Mouse (Mus musculus) limb, embryonic 10.5 days (tissue): ENCODE data around the gene Phlda2. TPM values are rescaled to one million over a fixed set of nuclear protein-coding genes. Genes with fewer than 3 reads are reported as not detected.

ENCODE experiments used
- DNase-seq: peaks from one replicate; pipeline ENCODE4 v3.0.0-alpha.2; 2017; ENCODE audit warnings: low spot score
- H3K27ac ChIP-seq: fragments of 300-500 bp; sonication (generic); 2 replicates; pipeline ENCODE4 v1.5.1; 2016; ENCODE audit warnings: mild to moderate bottlenecking
- H3K27me3 ChIP-seq: fragments of 300-500 bp; sonication (generic); 2 replicates; pipeline ENCODE4 v1.6.1; 2016; ENCODE audit warnings: low read depth, mild to moderate bottlenecking; ENCODE audit not compliant: poor library complexity, severe bottlenecking
- H3K36me3 ChIP-seq: fragments of 300-500 bp; sonication (generic); 2 replicates; pipeline ENCODE4 v1.6.1; 2016; ENCODE audit warnings: mild to moderate bottlenecking, moderate library complexity
- H3K4me1 ChIP-seq: fragments of 300-500 bp; sonication (generic); 2 replicates; pipeline ENCODE4 v1.6.1; 2016
- H3K4me3 ChIP-seq: fragments of 300-500 bp; sonication (generic); 2 replicates; pipeline ENCODE4 v1.5.1; 2016; ENCODE audit warnings: mild to moderate bottlenecking, moderate library complexity
- H3K9me3 ChIP-seq: fragments of 300-500 bp; sonication (generic); replicated peaks from 2 replicates; pipeline ENCODE4 v1.6.1; 2016; ENCODE audit warnings: mild to moderate bottlenecking
- WGBS: fragments of 180-500 bp; shearing (Covaris S2); methylation state at CpG from one replicate; pipeline ENCODE4 v1.1.7; 2016; 5-methylcytosine and 5-hydroxymethylcytosine counted together
- polyA plus RNA-seq: library from polyadenylated mRNA; unstranded; fragments of >200 nt; fragmentation: Nextera tagmentation; extraction: Ambion mirVana; gene quantifications from 2 replicates; pipeline ENCODE4 v1.2.1, GENCODE M21; 2016

Gene Phlda2
- polyA plus RNA-seq, 1 experiment from 2014 or later: 2.6 TPM

- peak overlapping the region; percentile 50; the same call in 1 of the 2 replicates for H3K27ac ChIP-seq
- H3K4me1 ChIP-seq: peaks cover 60% of the 10 kb centered on the region
- no peaks in the 10 kb centered on the region; the same call in 1 of the 2 replicates for H3K9me3 ChIP-seq
- H3K27me3 ChIP-seq: peaks cover 39% of the 10 kb centered on the region
- 15% methylated on average over 6 of the region's 6 CpGs for WGBS
- H3K4me3 ChIP-seq: no peak overlapping the region
- no peaks in the 10 kb centered on the region for H3K36me3 ChIP-seq
- DNase-seq: no peak
Measured at GRCm38 (mm10) chr7:143467714-143468113, 35.2 kb downstream of the Phlda2 start.

DNA sequence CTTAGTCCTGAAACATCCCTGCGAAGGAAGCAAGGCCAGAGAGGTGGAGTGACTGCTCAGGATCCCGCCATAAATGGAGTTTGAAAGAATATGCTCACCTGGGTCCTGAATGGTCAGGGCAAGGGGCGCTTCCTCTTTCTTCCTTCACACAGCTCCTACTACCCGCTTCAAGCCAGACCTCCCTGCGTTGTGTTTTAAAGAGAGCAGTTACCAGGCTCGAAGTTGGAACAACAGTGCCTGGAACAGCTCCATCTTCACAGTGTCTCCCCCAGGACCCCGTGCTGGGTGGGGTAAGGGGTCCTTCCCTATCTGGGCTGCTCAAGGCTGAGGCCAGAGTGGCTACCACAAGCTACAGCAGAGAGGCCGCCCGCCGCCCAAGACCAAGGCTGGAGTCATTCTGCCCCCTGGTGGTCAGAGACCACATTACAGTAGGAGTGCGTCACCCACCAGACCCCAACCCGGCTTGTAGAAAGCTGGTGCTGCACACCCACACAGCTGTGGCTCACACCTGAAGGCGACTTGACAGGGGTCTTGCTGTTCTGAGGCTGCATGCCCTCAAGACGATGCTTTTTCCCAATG, 36.8 kb downstream of the Phlda2 start:
- no peaks in the 10 kb centered on the region for H3K36me3 ChIP-seq
- 34% methylated on average over 14 of the region's 14 CpGs for WGBS
- no peaks in the 10 kb centered on the region; the same call in 1 of the 2 replicates for H3K9me3 ChIP-seq
- no peak overlapping the region for H3K4me3 ChIP-seq
- DNase-seq: peak; percentile 91
- peaks cover 39% of the 10 kb centered on the region for H3K27me3 ChIP-seq
- H3K27ac ChIP-seq: peak overlapping the region; percentile 91
- H3K4me1 ChIP-seq: peaks cover 74% of the 10 kb centered on the region

DNA sequence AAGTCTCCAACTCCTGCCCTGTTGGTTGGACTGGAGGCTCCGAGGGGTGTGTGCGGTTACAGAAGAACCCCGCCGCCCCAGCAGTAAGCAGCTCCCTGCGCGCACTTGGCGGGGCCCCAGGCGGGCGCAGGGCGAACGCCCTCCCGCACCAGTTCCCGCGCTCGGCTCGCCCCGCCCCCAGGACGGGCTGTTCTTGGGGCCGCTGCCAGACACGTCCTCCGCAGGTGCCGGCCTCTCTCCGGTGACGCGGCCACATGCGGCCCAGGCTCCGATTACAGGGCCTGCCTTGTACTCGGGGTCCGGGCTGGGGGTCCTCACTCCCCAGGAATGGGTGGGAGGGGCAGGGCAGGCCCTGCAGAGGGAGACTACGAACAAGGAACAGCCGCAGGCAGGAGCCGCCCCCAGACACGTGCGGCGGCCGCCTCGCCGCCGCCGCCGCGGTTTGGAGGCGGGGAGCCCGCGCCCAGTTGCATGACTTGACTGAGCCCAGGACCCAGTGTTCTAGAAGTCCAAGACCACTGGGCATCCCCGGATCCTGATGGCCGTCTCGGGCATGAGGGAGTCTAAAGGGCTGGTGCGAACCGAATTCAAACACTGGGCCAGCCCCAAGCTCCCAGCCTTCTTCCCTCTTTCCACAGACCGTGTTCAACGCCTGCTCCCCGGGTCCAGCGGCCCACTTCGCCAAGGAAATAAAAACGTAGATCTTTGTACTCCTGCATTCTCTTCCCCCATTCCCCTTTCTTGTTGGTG, 38.0 kb downstream of the Phlda2 start:
- Histone ChIP-seq H3K27me3 (peaks cover 47% of the 10 kb centered on the region), H3K4me1 (peaks cover 81% of the 10 kb centered on the region), H3K27ac (peak overlapping the region; percentile 91), H3K9me3 (peaks cover 11% of the 10 kb centered on the region), H3K4me3 (peak overlapping the region; percentile 47), H3K36me3 (0 out of 2 replicates have a peak, but pooled peaks cover 2% of the 10 kb centered on the region)
- peak; percentile 82 for DNase-seq
- WGBS: 18% methylated on average over 56 of the region's 56 CpGs

DNA sequence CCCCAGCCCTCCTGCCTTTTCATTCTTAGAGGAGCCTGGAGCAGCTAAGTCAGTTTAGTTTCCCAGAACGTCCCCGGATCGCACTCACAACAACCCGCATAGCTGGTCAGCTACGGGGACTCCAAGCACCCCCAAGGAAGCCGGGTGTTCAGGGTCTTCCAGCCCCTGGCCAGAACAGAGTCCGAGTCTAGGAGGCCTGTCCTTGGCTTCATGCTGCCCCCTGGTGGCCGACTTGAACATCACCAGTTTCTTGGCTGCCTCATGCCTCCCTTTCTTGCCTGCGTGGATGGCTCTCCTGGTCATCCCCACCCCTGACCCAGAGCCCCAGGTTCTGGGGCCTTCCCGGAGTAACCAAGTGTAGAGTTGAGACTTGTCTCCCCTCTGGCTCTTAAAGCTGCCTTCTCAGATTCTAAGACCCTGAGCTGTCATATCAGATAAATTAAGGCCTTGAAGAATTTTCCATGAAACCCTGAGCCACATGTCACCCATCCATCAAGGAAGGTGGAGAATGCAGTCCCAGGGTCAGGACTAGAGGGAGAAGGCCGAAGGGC, 39.0 kb downstream of the Phlda2 start:
- Histone ChIP-seq H3K27me3 (peaks cover 48% of the 10 kb centered on the region), H3K9me3 (peaks cover 21% of the 10 kb centered on the region), H3K4me3 (0 out of 2 replicates have a peak overlapping the region, but pooled peaks have one; percentile 6), H3K36me3 (peaks cover 13% of the 10 kb centered on the region; the same call in 1 of the 2 replicates), H3K4me1 (peaks cover 86% of the 10 kb centered on the region), H3K27ac (peak overlapping the region; percentile 91)
- DNase-seq: peak; percentile 90
- WGBS: 37% methylated on average over 11 of the region's 11 CpGs

DNA sequence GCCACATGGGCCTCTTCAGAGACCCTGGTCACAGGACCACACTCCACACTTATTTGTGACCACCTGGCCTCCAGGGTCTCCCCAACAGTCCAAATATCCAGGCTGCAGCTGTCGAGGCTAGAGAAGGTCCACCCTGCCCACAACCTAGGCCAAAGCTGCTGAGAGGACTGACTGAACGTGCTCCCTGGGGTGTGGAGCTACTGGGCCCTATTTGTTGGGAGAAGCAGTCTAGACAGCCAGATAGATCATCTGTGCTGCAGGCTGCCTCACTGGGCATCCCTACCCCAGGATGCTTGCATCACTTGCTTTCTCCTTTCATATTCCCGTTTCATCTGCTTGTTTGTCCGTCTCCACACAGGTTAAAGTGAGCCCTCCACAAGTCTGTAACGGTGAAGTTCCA, 40.4 kb downstream of the Phlda2 start:
- H3K4me1 ChIP-seq: peaks cover 79% of the 10 kb centered on the region
- H3K27ac ChIP-seq: peak overlapping the region; percentile 91
- DNase-seq: no peak

DNA sequence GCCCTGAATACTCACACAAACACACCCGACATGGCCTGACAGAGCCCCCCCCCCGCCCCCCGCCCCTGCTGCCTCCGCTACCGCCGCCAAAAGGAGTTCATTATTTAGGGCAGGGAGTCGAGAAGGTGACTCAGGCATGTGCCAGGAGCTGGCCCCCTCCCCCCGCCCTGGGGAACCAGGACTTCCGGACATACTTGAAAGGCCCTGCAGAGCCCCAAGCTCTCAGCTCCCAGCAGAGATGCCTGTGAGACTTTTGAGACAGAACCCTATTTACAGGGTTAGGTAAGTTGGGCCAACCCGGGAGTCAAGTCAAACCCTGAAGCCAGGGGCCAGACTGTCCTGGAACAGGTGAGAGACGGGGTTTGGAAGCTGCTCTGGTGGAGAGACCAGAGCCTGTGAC, 41.0 kb downstream of the Phlda2 start:
- Histone ChIP-seq H3K9me3 (peaks cover 22% of the 10 kb centered on the region), H3K4me1 (peaks cover 73% of the 10 kb centered on the region), H3K4me3 (peak overlapping the region; percentile 65), H3K27ac (peak overlapping the region; percentile 91), H3K27me3 (peaks cover 60% of the 10 kb centered on the region), H3K36me3 (peaks cover 25% of the 10 kb centered on the region)
- DNase-seq: peak; percentile 73
- WGBS: 43% methylated on average over 11 of the region's 11 CpGs

More for the DNA sequence above, 40.4 kb downstream of the Phlda2 start:
- H3K27me3 ChIP-seq: peaks cover 57% of the 10 kb centered on the region
- WGBS: 78% methylated on average over 5 of the region's 5 CpGs
- no peak overlapping the region for H3K4me3 ChIP-seq
- H3K36me3 ChIP-seq: peaks cover 24% of the 10 kb centered on the region
- peaks cover 22% of the 10 kb centered on the region for H3K9me3 ChIP-seq

DNA sequence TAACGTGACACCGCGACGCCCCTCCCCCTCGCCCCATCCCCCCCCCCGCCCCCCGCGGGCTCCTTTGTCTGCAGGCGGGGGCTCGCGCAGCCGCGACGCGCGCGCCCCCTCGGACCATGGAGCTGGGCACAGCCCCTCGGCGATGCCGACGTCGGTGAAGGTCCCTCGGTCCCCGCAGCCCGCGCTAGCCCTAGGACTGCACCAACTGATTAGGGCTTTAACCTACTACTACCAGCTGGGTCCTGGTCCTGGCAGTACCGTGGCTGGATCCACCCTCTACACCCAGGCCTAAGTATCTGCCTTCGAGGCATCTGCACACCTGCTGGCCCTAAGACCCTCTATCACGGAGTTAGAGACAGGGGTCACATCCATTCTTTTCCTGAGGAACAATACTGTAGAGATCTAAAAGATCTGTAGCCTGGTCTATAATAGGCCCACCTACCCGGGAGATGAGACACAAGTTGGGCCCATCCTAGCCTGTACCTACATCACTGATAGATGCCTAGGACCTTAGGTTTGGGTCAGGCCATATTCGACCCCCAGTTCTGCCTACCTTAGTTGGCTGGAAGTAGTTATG, 41.6 kb downstream of the Phlda2 start:
- WGBS: 36% methylated on average over 32 of the region's 32 CpGs
- Histone ChIP-seq H3K36me3 (peaks cover 25% of the 10 kb centered on the region), H3K4me3 (peak overlapping the region; percentile 65), H3K27ac (peak overlapping the region; percentile 91), H3K27me3 (peaks cover 60% of the 10 kb centered on the region), H3K9me3 (peaks cover 22% of the 10 kb centered on the region), H3K4me1 (peaks cover 70% of the 10 kb centered on the region)
- no peak for DNase-seq

DNA sequence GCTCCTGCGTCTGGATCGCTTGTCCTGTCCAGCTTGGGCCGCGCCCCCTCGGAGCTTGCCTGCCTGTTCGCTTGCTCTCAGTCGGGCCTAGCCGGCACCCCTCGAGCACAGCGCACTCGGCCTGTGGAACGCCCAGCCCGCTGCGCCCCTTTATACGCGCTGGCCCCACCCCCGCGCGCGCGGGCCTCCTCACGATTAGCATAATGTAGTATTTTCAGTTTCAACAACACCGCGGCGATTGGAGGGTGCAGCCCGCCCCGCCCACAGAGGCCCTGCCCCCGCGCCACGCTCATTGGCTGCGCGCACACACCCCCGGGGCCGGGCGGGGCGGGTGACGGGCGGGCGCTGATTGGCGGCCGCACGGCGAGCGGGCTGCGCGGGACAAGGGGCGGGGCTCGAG, 42.1 kb downstream of the Phlda2 start, which contains the start of gene Cdkn1c:
TSS of gene Cdkn1c (minus strand) at position 177 of the 400 bp plus-strand sequence.
- Histone ChIP-seq H3K36me3 (peaks cover 25% of the 10 kb centered on the region), H3K9me3 (peaks cover 22% of the 10 kb centered on the region), H3K27ac (peak within 1 kb of the TSS; percentile 91), H3K27me3 (peaks cover 63% of the 10 kb centered on the region), H3K4me3 (peak within 1 kb of the TSS; percentile 65), H3K4me1 (peaks cover 65% of the 10 kb centered on the region)
- peak; percentile 92 for DNase-seq
- 30% methylated on average over 48 of the region's 48 CpGs for WGBS

DNA sequence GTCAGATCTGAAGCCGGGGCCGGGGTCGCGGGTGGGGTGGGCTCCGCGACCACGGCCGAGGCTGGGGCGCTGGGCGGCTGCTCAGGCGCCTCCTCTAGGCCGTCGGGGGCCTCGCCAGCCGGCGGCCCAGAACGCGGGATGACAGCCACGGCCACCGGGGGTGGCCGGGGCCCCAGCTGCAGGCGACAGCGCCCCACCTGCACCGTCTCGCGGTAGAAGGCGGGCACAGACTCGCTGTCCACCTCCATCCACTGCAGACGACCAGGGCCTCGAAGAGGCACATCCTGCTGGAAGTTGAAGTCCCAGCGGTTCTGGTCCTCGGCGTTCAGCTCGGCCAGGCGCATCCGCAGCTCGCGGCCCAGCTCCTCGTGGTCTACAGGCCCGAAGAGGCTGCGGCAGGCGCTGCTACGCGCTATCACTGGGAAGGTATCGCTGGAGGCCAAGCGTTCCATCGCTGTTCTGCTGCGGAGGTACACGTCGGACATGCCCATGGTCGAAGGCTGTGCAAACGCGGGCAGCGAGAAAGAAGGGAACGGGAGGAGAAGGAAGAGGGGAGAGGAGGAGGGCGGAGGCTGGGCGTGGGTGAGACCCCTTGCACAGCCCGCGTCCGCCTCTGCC, 42.6 kb downstream of the Phlda2 start:
- Histone ChIP-seq H3K9me3 (peaks cover 22% of the 10 kb centered on the region), H3K27ac (peak overlapping the region; percentile 88), H3K36me3 (peaks cover 25% of the 10 kb centered on the region), H3K27me3 (peaks cover 57% of the 10 kb centered on the region), H3K4me1 (peaks cover 59% of the 10 kb centered on the region), H3K4me3 (peak overlapping the region; percentile 65)
- DNase-seq: peak; percentile 56
- 38% methylated on average over 58 of the region's 60 CpGs for WGBS

GRCm38 (mm10) chr7:143459332-143460211, 43.4 kb downstream of the Phlda2 start:
- DNase-seq: no peak
- Histone ChIP-seq H3K9me3 (peaks cover 22% of the 10 kb centered on the region), H3K27ac (peak overlapping the region; percentile 88), H3K4me3 (peak overlapping the region; percentile 65), H3K27me3 (peaks cover 50% of the 10 kb centered on the region), H3K4me1 (peaks cover 52% of the 10 kb centered on the region), H3K36me3 (peaks cover 25% of the 10 kb centered on the region)
- 23% methylated on average over 100 of the region's 100 CpGs for WGBS

GRCm38 (mm10) chr7:143458963-143459331, 44.0 kb downstream of the Phlda2 start:
- H3K4me1 ChIP-seq: peaks cover 46% of the 10 kb centered on the region
- peaks cover 25% of the 10 kb centered on the region for H3K36me3 ChIP-seq
- WGBS: 20% methylated on average over 38 of the region's 38 CpGs
- peak overlapping the region; percentile 88 for H3K27ac ChIP-seq
- H3K9me3 ChIP-seq: peaks cover 22% of the 10 kb centered on the region
- peaks cover 45% of the 10 kb centered on the region for H3K27me3 ChIP-seq
- DNase-seq: no peak
- peak overlapping the region; percentile 65 for H3K4me3 ChIP-seq
